Mouse (Mus musculus): ENCODE measurements around the gene Dcaf15. TPM values are rescaled to one million over a fixed set of nuclear protein-coding genes. Genes with fewer than 3 reads are reported as not detected.

Gene Dcaf15
- total RNA-seq (2018; cell fraction: chromatin; rRNA removed) = 10 to 100 TPM; 10.2 to 38.2 (median 23.3) TPM
- total RNA-seq (2018; cell fraction: cytosol; rRNA removed) = 10 to 100 TPM in 22 of 26 experiments, 1 to 10 TPM in 4; 7.7 to 18.8 (median 13.1) TPM
- 10 to 100 TPM in 25 of 26 experiments, 1 to 10 TPM in 1; 8.6 to 25.9 (median 16.8) TPM for total RNA-seq (2018; cell fraction: nucleus; rRNA removed)
- polyA plus RNA-seq (2018) = 8.5 to 14.2 TPM (median 10.7 TPM) in 3 replicates

DNA sequence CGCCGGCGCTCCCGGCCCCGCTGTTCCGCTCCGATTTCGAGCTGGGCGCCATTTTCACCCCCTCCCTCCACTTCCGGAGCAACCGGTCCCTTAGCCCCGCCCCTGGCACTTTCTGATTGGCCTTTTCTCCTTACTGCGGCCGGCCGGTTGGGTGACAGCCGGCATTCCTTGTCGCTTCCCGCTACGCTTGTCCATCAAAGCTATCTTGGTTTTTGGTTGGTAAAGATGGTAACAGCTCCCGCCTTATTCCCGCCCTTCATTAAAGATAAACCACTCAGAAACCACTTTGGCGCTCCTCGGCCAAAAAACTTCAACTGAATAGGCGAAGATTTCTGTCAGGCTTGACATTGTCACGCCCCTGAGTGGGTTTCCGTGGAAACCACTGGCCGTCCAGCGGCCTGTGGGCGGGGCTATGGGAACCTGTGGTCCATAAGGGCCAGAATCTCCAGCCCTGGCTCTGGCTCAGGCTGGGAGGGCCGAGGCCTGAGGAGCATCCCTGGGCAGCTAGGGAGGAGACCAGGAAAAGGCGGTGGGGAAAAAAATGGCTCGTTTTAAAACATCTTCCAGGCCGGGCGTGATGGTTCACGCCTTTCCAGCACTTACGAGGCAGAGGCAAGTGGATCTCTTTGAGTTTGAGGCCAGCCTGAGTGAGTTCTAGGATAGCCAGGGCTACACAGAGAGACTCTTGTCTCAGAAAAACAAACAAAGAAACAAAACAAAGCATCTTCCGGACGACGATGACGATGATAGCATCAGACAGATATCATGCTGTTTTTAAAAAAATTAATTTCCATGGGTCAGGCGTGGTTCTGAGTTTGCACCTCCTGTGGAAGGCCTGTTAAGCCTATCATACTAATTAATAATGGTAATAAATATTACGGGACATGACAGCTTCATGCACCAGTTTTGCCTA, at the start of gene Dcaf15:
TSS of gene Dcaf15 (minus strand) at position 72 of the 913 bp plus-strand sequence.
- H3K79me2 ChIP-seq (ENCODE audit: inconsistent target) = peaks cover 37% of the 10 kb centered on the region
- 20% methylated on average over 32 of the region's 42 CpGs for WGBS (ENCODE audit: missing documents)
- H3K36me3 ChIP-seq (ENCODE audit: inconsistent target) = no peaks in the 10 kb centered on the region
- peak within 1 kb of the TSS; percentile 67 for H3K4me3 ChIP-seq (ENCODE audit: inconsistent target)
- no peak within 1 kb of the TSS for H3K27ac ChIP-seq

DNA sequence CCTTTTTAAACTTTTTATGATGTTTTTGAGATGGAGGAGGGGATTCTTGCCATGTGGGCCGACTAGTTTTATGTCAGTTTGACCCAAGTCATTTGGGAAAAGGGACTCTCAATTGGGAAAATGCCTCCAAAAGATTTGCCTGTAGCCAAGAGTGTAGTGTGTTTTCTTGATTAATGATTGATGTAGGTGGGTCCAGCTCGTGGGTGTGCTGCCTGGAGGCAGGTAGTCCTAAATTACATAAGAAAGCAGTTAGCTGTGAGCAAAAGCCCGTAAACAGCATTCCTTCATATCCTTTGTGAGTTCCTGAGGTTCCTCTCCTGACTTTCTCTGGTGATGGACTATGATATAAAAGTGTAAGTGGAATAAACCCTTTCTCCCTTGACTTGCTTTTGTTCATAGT, 44.6 kb upstream of the Dcaf15 start:
- Histone ChIP-seq H3K4me3 (ENCODE audit: inconsistent target) (no peak overlapping the region), H3K79me2 (ENCODE audit: inconsistent target) (peaks cover 14% of the 10 kb centered on the region; the same call in 1 of the 2 replicates), H3K27ac (no peak overlapping the region), H3K36me3 (ENCODE audit: inconsistent target) (peaks cover 6% of the 10 kb centered on the region; the same call in 1 of the 2 replicates)
- 87% methylated on average over 3 of the region's 3 CpGs for WGBS (ENCODE audit: missing documents)

GRCm38 (mm10) chr8:84148531-84148850, 43.9 kb upstream of the Dcaf15 start:
- Histone ChIP-seq H3K36me3 (ENCODE audit: inconsistent target) (peaks cover 12% of the 10 kb centered on the region), H3K4me3 (ENCODE audit: inconsistent target) (no peak overlapping the region; the same call in 1 of the 2 replicates), H3K79me2 (ENCODE audit: inconsistent target) (peaks cover 14% of the 10 kb centered on the region; the same call in 1 of the 2 replicates), H3K27ac (no peak overlapping the region)
- 97% methylated on average over 5 of the region's 5 CpGs for WGBS (ENCODE audit: missing documents)

DNA sequence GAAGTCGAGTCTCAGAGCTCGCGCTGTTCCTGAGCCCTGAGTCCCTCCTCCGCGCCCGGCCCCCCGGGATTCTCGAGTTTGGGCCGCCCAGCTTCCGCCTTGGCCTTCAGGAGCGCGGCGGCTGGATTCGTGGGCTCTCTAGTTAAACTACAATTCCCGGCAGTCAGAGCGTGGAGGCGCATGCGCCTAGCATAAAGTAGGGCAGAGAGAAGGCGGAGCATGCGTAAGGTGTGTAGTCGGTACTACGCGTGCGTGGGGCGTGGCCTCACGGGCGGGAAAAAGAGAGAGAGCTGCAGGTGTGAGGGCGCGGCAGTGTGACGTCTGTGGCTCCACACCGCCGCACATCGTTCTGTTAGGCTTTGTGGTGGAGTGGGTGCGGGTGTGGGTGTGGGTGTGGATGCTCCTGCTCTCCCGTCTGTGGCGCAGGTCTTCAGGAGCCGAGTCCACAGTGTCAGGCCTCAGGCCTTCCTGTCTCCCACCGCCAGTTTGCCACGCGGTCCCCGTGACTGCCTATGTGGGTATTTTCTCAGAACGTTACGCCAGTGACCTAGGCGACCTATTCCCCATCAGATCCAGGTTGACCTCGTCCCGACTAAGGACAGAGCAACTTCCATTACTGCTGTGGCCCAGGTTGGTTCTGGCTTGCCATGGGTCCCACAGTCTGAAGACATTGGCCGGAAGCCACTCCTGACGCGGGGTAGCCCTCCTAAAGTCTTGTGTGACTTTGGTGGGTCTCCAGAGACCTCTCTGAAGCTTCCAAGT, 43.4 kb upstream of the Dcaf15 start, which contains the start of the genes Cc2d1a and 4930432K21Rik:
TSS of gene Cc2d1a (minus strand) at position 168 of the 762 bp plus-strand sequence.
TSS of gene 4930432K21Rik (plus strand) at position 257 of the 762 bp plus-strand sequence.
- Histone ChIP-seq H3K79me2 (ENCODE audit: inconsistent target) (peaks cover 14% of the 10 kb centered on the region; the same call in 1 of the 2 replicates), H3K27ac (peak within 1 kb of the TSS; percentile 31), H3K36me3 (ENCODE audit: inconsistent target) (peaks cover 17% of the 10 kb centered on the region), H3K4me3 (ENCODE audit: inconsistent target) (peak within 1 kb of the TSS; percentile 92)
- WGBS (ENCODE audit: missing documents) = 16% methylated on average over 47 of the region's 49 CpGs

DNA sequence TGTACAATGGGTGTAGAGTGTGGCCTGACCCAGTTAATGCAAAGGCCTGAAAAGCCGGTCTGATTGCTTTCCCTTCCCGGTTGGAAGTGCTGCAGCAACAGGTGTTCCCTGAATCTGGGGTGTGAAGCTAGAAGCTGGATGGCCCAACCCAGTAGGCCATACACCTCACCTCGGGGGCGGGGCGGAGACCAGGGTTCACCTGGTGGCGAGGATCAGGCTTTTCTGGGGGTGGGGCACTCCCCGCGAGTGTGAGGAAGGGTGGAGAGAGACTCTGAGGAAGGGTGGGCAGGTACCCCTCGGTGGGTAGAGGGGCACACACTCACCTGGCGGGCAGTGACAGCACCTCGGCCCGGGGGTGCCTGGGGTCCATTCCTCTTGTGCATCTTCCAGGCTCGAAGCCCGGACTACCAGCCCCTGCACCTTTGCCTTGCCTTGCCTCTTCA, 42.8 kb upstream of the Dcaf15 start:
- Histone ChIP-seq H3K4me3 (ENCODE audit: inconsistent target) (peak overlapping the region; percentile 92), H3K79me2 (ENCODE audit: inconsistent target) (peaks cover 14% of the 10 kb centered on the region; the same call in 1 of the 2 replicates), H3K27ac (peak overlapping the region; percentile 31), H3K36me3 (ENCODE audit: inconsistent target) (peaks cover 23% of the 10 kb centered on the region)
- 8% methylated on average over 14 of the region's 14 CpGs for WGBS (ENCODE audit: missing documents)

GRCm38 (mm10) chr8:84144636-84145245, 40.2 kb upstream of the Dcaf15 start:
- no peak overlapping the region for H3K4me3 ChIP-seq (ENCODE audit: inconsistent target)
- peaks cover 45% of the 10 kb centered on the region for H3K36me3 ChIP-seq (ENCODE audit: inconsistent target)
- no peak overlapping the region for H3K27ac ChIP-seq
- 89% methylated on average over 8 of the region's 8 CpGs for WGBS (ENCODE audit: missing documents)
- peaks cover 14% of the 10 kb centered on the region; the same call in 1 of the 2 replicates for H3K79me2 ChIP-seq (ENCODE audit: inconsistent target)

GRCm38 (mm10) chr8:84140838-84141237, 36.3 kb upstream of the Dcaf15 start:
- H3K79me2 ChIP-seq (ENCODE audit: inconsistent target) = no peaks in the 10 kb centered on the region
- H3K36me3 ChIP-seq (ENCODE audit: inconsistent target) = peaks cover 83% of the 10 kb centered on the region
- no peak overlapping the region for H3K27ac ChIP-seq
- no peak overlapping the region for H3K4me3 ChIP-seq (ENCODE audit: inconsistent target)
- WGBS (ENCODE audit: missing documents) = 98% methylated on average over 4 of the region's 4 CpGs

- no peak overlapping the region for H3K4me3 ChIP-seq (ENCODE audit: inconsistent target)
- H3K79me2 ChIP-seq (ENCODE audit: inconsistent target) = no peaks in the 10 kb centered on the region
- peaks cover 93% of the 10 kb centered on the region for H3K36me3 ChIP-seq (ENCODE audit: inconsistent target)
- H3K27ac ChIP-seq = no peak overlapping the region
- whole genome bisulfite sequencing (ENCODE audit: missing documents) = 98% methylated on average over 3 of the region's 3 CpGs
These were observed 33.3 kb upstream of the Dcaf15 start for GRCm38 (mm10) chr8:84137848-84138247.

- Histone ChIP-seq H3K36me3 (ENCODE audit: inconsistent target) (peaks cover 46% of the 10 kb centered on the region), H3K79me2 (ENCODE audit: inconsistent target) (no peaks in the 10 kb centered on the region), H3K4me3 (ENCODE audit: inconsistent target) (no peak overlapping the region), H3K27ac (no peak overlapping the region)
- WGBS (ENCODE audit: missing documents) = 45% methylated on average over 8 of the region's 8 CpGs
These were observed 27.7 kb upstream of the Dcaf15 start for GRCm38 (mm10) chr8:84132225-84132624.

GRCm38 (mm10) chr8:84130806-84131205, 26.2 kb upstream of the Dcaf15 start:
- H3K4me3 ChIP-seq (ENCODE audit: inconsistent target) = no peak overlapping the region
- WGBS (ENCODE audit: missing documents) = 91% methylated on average over 28 of the region's 30 CpGs
- H3K79me2 ChIP-seq (ENCODE audit: inconsistent target) = no peaks in the 10 kb centered on the region
- H3K36me3 ChIP-seq (ENCODE audit: inconsistent target) = peaks cover 33% of the 10 kb centered on the region; the same call in 1 of the 2 replicates
- H3K27ac ChIP-seq = no peak overlapping the region

GRCm38 (mm10) chr8:84128277-84128676, 23.7 kb upstream of the Dcaf15 start:
- WGBS (ENCODE audit: missing documents) = 64% methylated on average over 8 of the region's 8 CpGs
- Histone ChIP-seq H3K4me3 (ENCODE audit: inconsistent target) (no peak overlapping the region), H3K27ac (no peak overlapping the region), H3K79me2 (ENCODE audit: inconsistent target) (no peaks in the 10 kb centered on the region), H3K36me3 (ENCODE audit: inconsistent target) (peaks cover 8% of the 10 kb centered on the region; the same call in 1 of the 2 replicates)

GRCm38 (mm10) chr8:84127202-84127901, 22.8 kb upstream of the Dcaf15 start:
- H3K27ac ChIP-seq = no peak overlapping the region
- H3K79me2 ChIP-seq (ENCODE audit: inconsistent target) = no peaks in the 10 kb centered on the region
- WGBS (ENCODE audit: missing documents) = 44% methylated on average over 10 of the region's 17 CpGs
- no peak overlapping the region for H3K4me3 ChIP-seq (ENCODE audit: inconsistent target)
- no peaks in the 10 kb centered on the region for H3K36me3 ChIP-seq (ENCODE audit: inconsistent target)

DNA sequence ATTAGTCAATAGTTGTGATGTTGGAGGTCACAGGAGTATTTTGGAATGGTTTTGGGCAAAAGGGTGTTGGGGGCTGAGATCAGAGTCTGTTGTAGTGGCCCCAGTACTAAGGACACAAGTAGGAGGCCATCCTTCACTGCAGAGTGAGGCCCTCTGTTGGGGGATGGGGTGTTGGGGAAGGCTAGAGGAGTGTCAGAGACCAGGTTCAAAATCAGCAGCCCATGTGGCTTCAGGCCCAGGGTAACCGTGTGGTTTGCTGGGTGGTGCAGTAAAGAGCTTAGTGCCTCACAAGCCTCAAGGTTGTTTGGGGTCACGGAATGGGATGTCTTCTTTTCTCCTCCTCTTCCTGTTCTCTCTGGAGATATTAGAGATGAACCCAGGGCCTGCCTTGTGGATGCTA, 22.2 kb upstream of the Dcaf15 start:
- no peaks in the 10 kb centered on the region for H3K79me2 ChIP-seq (ENCODE audit: inconsistent target)
- no peak overlapping the region for H3K27ac ChIP-seq
- H3K36me3 ChIP-seq (ENCODE audit: inconsistent target) = no peaks in the 10 kb centered on the region
- WGBS (ENCODE audit: missing documents) = 58% methylated on average over 2 of the region's 2 CpGs
- H3K4me3 ChIP-seq (ENCODE audit: inconsistent target) = no peak overlapping the region

Measured in macrophage (primary cell).